In the genomic region with DNA sequence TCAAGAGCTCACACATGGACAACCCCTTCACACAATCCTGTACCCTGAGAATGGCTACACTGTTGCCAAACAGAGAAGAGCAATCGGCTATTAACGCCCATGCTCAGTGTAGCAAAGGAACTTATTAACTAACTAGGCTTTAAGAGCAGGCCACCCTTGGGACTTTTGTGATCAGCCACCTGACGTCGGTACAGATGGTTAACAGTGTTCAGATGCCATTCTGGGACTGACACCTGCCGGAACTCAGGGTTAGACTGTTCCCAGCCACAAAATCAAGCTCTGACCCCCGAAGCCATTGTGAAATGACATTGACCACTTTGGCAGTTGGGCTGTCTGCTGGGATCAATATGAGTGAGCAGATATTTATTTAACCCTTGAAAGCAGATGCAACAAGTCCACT, we compare ENCODE assay signal across 27 mouse cellular contexts. TPM values are rescaled to one million over a fixed set of nuclear protein-coding genes. Genes with fewer than 3 reads are reported as not detected.
DNase-seq lines count a peak whose midpoint lies in the region; ATAC-seq and TF ChIP-seq lines count a peak whose summit lies in the region.
"Had no signal": no experiment of that assay in that cellular context is flagged by ENCODE, and none has a peak within 500 bp of the region (broad histone marks: within the 10 kb centered on the region; RNA-seq: fewer than 3 reads in every experiment).

No protein-coding gene starts in this region.

- H3K27me3 ChIP-seq in kidney, embryonic 14.5 days (ENCODE audit: control insufficient read depth, insufficient read depth, low read length), result no peaks in the 10 kb centered on the region
- H3K27me3 ChIP-seq: embryonic facial prominence, embryonic 13.5 days; forebrain, embryonic 13.5 days; intestine, embryonic 15.5 days; midbrain, embryonic 15.5 days; neural tube, embryonic 13.5 days; Patski had no signal

- peak overlapping the region; percentile 90 for H3K27ac ChIP-seq in gastrocnemius, adult 2 months
- H3K27ac ChIP-seq in kidney, embryonic 14.5 days (ENCODE audit: low read depth, low read length), result no peak overlapping the region
- H3K27ac ChIP-seq: embryonic facial prominence, embryonic 13.5 days; forebrain, embryonic 13.5 days; heart, embryonic 10.5 days; hindbrain, embryonic 10.5 days; intestine, embryonic 15.5 days; limb, embryonic 10.5 days; liver, embryonic 14.5 days; macrophage; midbrain, embryonic 15.5 days; neural tube, embryonic 13.5 days had no signal

- H3K4me2 ChIP-seq in kidney, embryonic 14.5 days (replicated peaks; ENCODE audit: low read depth, low read length), result no peak overlapping the region
- H3K4me2 ChIP-seq: embryonic facial prominence, embryonic 13.5 days; forebrain, embryonic 13.5 days; intestine, embryonic 15.5 days; midbrain, embryonic 15.5 days; neural tube, embryonic 13.5 days had no signal

- H3K4me1 ChIP-seq in kidney, embryonic 14.5 days (ENCODE audit: control insufficient read depth, insufficient read depth, low read length), result peaks cover 3% of the 10 kb centered on the region; the same call in 1 of the 2 replicates
- H3K4me1 ChIP-seq: forebrain, embryonic 13.5 days; midbrain, embryonic 15.5 days; neural tube, embryonic 13.5 days had no signal

- H3K4me3 ChIP-seq in gastrocnemius, adult 2 months, result no peak overlapping the region
- no peak overlapping the region for H3K4me3 ChIP-seq in kidney, embryonic 14.5 days (ENCODE audit: low read length)
- H3K4me3 ChIP-seq: embryonic facial prominence, embryonic 13.5 days; erythroblast, embryonic 14.5 days; forebrain, embryonic 13.5 days; heart, embryonic 10.5 days; hindbrain, embryonic 10.5 days; intestine, embryonic 15.5 days; limb, embryonic 10.5 days; midbrain, embryonic 15.5 days; neural tube, embryonic 13.5 days had no signal

- H3K9ac ChIP-seq in kidney, embryonic 14.5 days (ENCODE audit: low read depth, low read length), result no peak overlapping the region
- H3K9ac ChIP-seq: embryonic facial prominence, embryonic 13.5 days; forebrain, embryonic 13.5 days; intestine, embryonic 15.5 days; liver, embryonic 14.5 days; midbrain, embryonic 15.5 days; neural tube, embryonic 13.5 days had no signal

- WGBS in kidney, embryonic 14.5 days, result 82% methylated on average over 6 of the region's 6 CpGs

- no peaks in the 10 kb centered on the region for H3K9me3 ChIP-seq in kidney, embryonic 14.5 days (ENCODE audit: control insufficient read depth, low read length)
- H3K9me3 ChIP-seq: embryonic facial prominence, embryonic 13.5 days; forebrain, embryonic 13.5 days; heart, embryonic 10.5 days; intestine, embryonic 15.5 days; limb, embryonic 10.5 days; midbrain, embryonic 15.5 days; neural tube, embryonic 13.5 days had no signal

- no peak for DNase-seq in gastrocnemius, adult 2 months
- DNase-seq in gastrocnemius, postnatal 14 days, result no peak
- DNase-seq in kidney, adult 9 months, result peak; percentile 70
- DNase-seq in spleen, postnatal 36 days (ENCODE audit: low spot score in 2 of 2), result peak; percentile 69
- no peak for DNase-seq in spleen, adult 12 weeks (ENCODE audit: low spot score)
- DNase-seq in neural tube, embryonic 10.5 days (ENCODE audit: extremely low spot score, low spot score), result no peak
- DNase-seq: adrenal gland, postnatal 25 days; cerebellum, adult 8-10 months; cerebellum, postnatal 36 days; embryo, embryonic 11 days; thymus, postnatal 14 days had no signal

- no peaks in the 10 kb centered on the region for H3K36me3 ChIP-seq in kidney, embryonic 14.5 days (ENCODE audit: control insufficient read depth, insufficient read depth, low read length)
- H3K36me3 ChIP-seq: embryonic facial prominence, embryonic 13.5 days; G1E; heart, embryonic 10.5 days; hindbrain, embryonic 10.5 days; intestine, embryonic 15.5 days; limb, embryonic 10.5 days; midbrain, embryonic 15.5 days; neural tube, embryonic 13.5 days had no signal

- ATAC-seq in kidney, embryonic 14.5 days (ENCODE audit: low FRiP score, low TSS enrichment), result no peak
- ATAC-seq: forebrain, embryonic 13.5 days; hindbrain, embryonic 16.5 days; intestine, embryonic 15.5 days; midbrain, embryonic 15.5 days; Patski had no signal

- no peak for TF ChIP-seq CTCF in gastrocnemius, adult 2 months (IDR thresholded peaks at IDR 0.05)

- intact Hi-C loops in gastrocnemius, adult 2 months (cut with DNase I), result no loop called here
- intact Hi-C loops in gastrocnemius, postnatal 14 days (cut with DNase I; ENCODE audit: low total_unique reads), result loop anchor here (10.0 kb wide), 1 partner anchor 233 kb away; no protein-coding TSS in a partner anchor

RNA-seq across cellular contexts. Expression of gene Rsph1, which starts 15.8 kb away (rescaled TPM):
- 10 to 100 TPM in 1 of 2 experiments, 1 to 10 TPM in 1; 4.7 to 17.5 TPM for total RNA-seq in gastrocnemius, adult 2 months (2021)
- total RNA-seq in gastrocnemius, postnatal 14 days (2021), result 10 to 100 TPM; 10.0 to 12.5 TPM
- 1.2 and 1.6 TPM in 2 replicates for polyA plus RNA-seq in kidney, embryonic 14.5 days (2014; fragmentation: Nextera tagmentation; extraction: Ambion mirVana)
- total RNA-seq: G1E had no signal
- polyA plus RNA-seq: erythroblast, embryonic 14.5 days; G1E had no signal

RNA-seq across cellular contexts. Expression of gene Slc37a1, which starts 25.2 kb away (rescaled TPM):
- total RNA-seq in gastrocnemius, adult 2 months (2021), result 1 to 10 TPM; 3.0 to 4.2 TPM
- 1 to 10 TPM; 2.5 to 2.7 TPM for total RNA-seq in gastrocnemius, postnatal 14 days (2021)
- polyA plus RNA-seq in kidney, embryonic 14.5 days (2014; fragmentation: Nextera tagmentation; extraction: Ambion mirVana), result 3.0 and 3.3 TPM in 2 replicates
- polyA plus RNA-seq: G1E had no signal

RNA-seq across cellular contexts. Expression of gene Ubash3a, which starts 53.7 kb away (rescaled TPM):
- total RNA-seq in gastrocnemius, adult 2 months (2021), result not detected
- total RNA-seq in gastrocnemius, postnatal 14 days (2021), result not detected
- 0.14 and 0.40 TPM in 2 replicates for polyA plus RNA-seq in kidney, embryonic 14.5 days (2014; fragmentation: Nextera tagmentation; extraction: Ambion mirVana)
- total RNA-seq: adrenal gland, postnatal 25 days; gastrocnemius, adult 18-20 months had no signal
- polyA plus RNA-seq: G1E; hindbrain, embryonic 16.5 days; midbrain, embryonic 15.5 days; neural tube, embryonic 13.5 days had no signal

Comparison
In these comparisons a context has a peak if more than half of its experiments do, and no peak if none do; other contexts are left out.
1. DNase-seq: peak in kidney, adult 9 months (single experiment) and spleen, postnatal 36 days (2 of 2); none in gastrocnemius, adult 2 months (single experiment), gastrocnemius, postnatal 14 days (single experiment), spleen, adult 12 weeks (single experiment) and neural tube, embryonic 10.5 days (single experiment).